8 mouse cellular contexts compared by ENCODE assay signal in the genomic region with DNA sequence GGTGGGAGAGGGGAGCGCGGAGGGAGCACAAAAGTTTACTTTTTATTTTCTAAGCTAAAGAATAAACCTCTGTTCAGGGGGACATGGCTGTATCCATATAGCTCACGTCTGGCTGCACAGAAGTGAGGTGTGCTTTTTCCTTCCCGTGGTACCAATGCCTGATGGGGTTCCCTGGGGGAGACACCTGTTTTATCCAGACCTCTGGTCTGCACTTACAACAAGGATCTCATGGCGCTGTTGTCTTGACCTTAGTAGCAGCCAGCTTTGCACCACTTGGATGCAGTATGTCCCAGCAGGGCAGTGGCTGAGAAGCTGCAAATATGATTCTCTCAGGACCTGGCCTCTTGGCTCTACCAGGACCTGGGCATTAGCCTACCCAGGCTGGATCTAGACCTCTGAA.
DNase-seq lines count a peak whose midpoint lies in the region; ATAC-seq lines count a peak whose summit lies in the region.

No protein-coding gene starts in this region.

- H3K27me3 ChIP-seq in neural tube, embryonic 13.5 days = peaks cover 3% of the 10 kb centered on the region; the same call in 1 of the 2 replicates

- peaks cover 31% of the 10 kb centered on the region for H3K4me1 ChIP-seq in neural tube, embryonic 13.5 days (replicated peaks)

- H3K36me3 ChIP-seq in neural tube, embryonic 13.5 days = no peaks in the 10 kb centered on the region

- peak; percentile 0 for DNase-seq in cerebellum, adult 11 months
- DNase-seq in cerebellum, postnatal 36 days = no peak
- peak; percentile 11 for DNase-seq in thymus, postnatal 14 days
- no peak for DNase-seq in thymus, postnatal 10 days (ENCODE audit: low spot score in 2 of 2)
- DNase-seq in kidney, postnatal 10 days = peak; percentile 30
- DNase-seq in adrenal gland, postnatal 25 days = no peak

- 0 out of 2 replicates have a peak overlapping the region, but pooled peaks have one; percentile 44 for H3K9ac ChIP-seq in neural tube, embryonic 13.5 days

- H3K27ac ChIP-seq in neural tube, embryonic 13.5 days (replicated peaks) = no peak overlapping the region

- H3K4me3 ChIP-seq in neural tube, embryonic 13.5 days = peak overlapping the region; percentile 22

- H3K9me3 ChIP-seq in neural tube, embryonic 13.5 days = no peaks in the 10 kb centered on the region

- 4% methylated on average over 5 of the region's 5 CpGs for WGBS in neural tube, embryonic 13.5 days

- H3K4me2 ChIP-seq in neural tube, embryonic 13.5 days = peak overlapping the region; percentile 56

- peak; percentile 58 for ATAC-seq in neural tube, embryonic 13.5 days (ENCODE audit: low read depth)
- no peak for ATAC-seq in erythroblast, adult 5-6 weeks (replicated peaks; ENCODE audit: low FRiP score, poor library complexity, severe bottlenecking)

Comparison
In these comparisons a context has a peak if more than half of its experiments do, and no peak if none do; other contexts are left out.
1. DNase-seq: peak in cerebellum, adult 11 months (single experiment), thymus, postnatal 14 days (single experiment) and kidney, postnatal 10 days (single experiment); none in cerebellum, postnatal 36 days (0 of 2), thymus, postnatal 10 days (0 of 2) and adrenal gland, postnatal 25 days (single experiment).